Mouse (Mus musculus) G1E (cell line): ENCODE measurements around the gene Kctd3. TPM values are rescaled to one million over a fixed set of nuclear protein-coding genes. Genes with fewer than 3 reads are reported as not detected.

Source experiments
- ATAC-seq: 2 replicates; pipeline ENCODE4 v1.8.0; 2016; ENCODE audit warnings: mild to moderate bottlenecking; ENCODE audit not compliant: insufficient number of reproducible peaks, poor library complexity, low FRiP score, severe bottlenecking; ENCODE audit errors: extremely low read depth
- DNase-seq: peaks from one replicate; pipeline ENCODE4 v3.0.0; 2012; ENCODE audit warnings: low spot score
- H3K27me3 ChIP-seq: 2 replicates; pipeline ENCODE4 v1.6.1; 2012; ENCODE audit warnings: mild to moderate bottlenecking, low read length, inconsistent platforms; ENCODE audit not compliant: insufficient read depth
- H3K36me3 ChIP-seq: replicated peaks from 2 replicates; pipeline ENCODE3; 2012; ENCODE audit warnings: mild to moderate bottlenecking, inconsistent platforms
- H3K4me1 ChIP-seq: 2 replicates; pipeline ENCODE4 v1.6.1; 2012; ENCODE audit warnings: low read depth, low read length, inconsistent platforms, mixed read lengths; ENCODE audit not compliant: insufficient read depth
- H3K4me3 ChIP-seq: 2 replicates; pipeline ENCODE4 v1.5.1; 2012; ENCODE audit warnings: low read depth, mild to moderate bottlenecking, inconsistent platforms, low read length, moderate library complexity, mixed read lengths
- H3K9me3 ChIP-seq: replicated peaks from 2 replicates; pipeline ENCODE4 v1.6.1; 2012; ENCODE audit warnings: inconsistent platforms
- CTCF ChIP-seq: IDR thresholded peaks from 2 replicates; pipeline ENCODE4 v1.5.1; 2012; ENCODE audit warnings: low read depth, low read length, inconsistent platforms, mixed read lengths
- GATA1 ChIP-seq: IDR thresholded peaks from 2 replicates; pipeline ENCODE4 v1.6.1; 2012; ENCODE audit warnings: borderline replicate concordance, low read length, inconsistent platforms, mixed read lengths
- GATA2 ChIP-seq: IDR thresholded peaks from 2 replicates; pipeline ENCODE4 v1.6.1; 2012; ENCODE audit warnings: low read depth, low read length, inconsistent platforms, borderline replicate concordance
- POLR2AphosphoS5 ChIP-seq: IDR thresholded peaks from 2 replicates; pipeline ENCODE4 v1.6.1; 2012; ENCODE audit warnings: low read depth, low read length, inconsistent platforms; ENCODE audit not compliant: insufficient replicate concordance
- TAL1 ChIP-seq: conservative IDR thresholded peaks from 2 replicates; pipeline ENCODE4 v1.6.1; 2012; ENCODE audit warnings: low read depth, low read length, inconsistent platforms, mixed read lengths
- polyA plus RNA-seq: library from polyadenylated mRNA; stranded (reverse); fragments of >175 nt; gene quantifications from 2 replicates; pipeline ENCODE4 v1.2.3, GENCODE M21; 2012
- total RNA-seq, 2 experiments: library from RNA; stranded (forward) in 1 of 2; stranded (reverse) in 1 of 2; fragments of 200-1000 nt in 1 of 2; fragments of >200 nt in 1 of 2; fragmentation: Nextera tagmentation in 1 of 2; gene quantifications; 2 replicates each; pipeline ENCODE4 v1.2.3; 2014 to 2017

Kctd3 gene
- total and polyA plus RNA-seq, 3 experiments: 16.3 to 42.9 (median 25.4) TPM

DNA sequence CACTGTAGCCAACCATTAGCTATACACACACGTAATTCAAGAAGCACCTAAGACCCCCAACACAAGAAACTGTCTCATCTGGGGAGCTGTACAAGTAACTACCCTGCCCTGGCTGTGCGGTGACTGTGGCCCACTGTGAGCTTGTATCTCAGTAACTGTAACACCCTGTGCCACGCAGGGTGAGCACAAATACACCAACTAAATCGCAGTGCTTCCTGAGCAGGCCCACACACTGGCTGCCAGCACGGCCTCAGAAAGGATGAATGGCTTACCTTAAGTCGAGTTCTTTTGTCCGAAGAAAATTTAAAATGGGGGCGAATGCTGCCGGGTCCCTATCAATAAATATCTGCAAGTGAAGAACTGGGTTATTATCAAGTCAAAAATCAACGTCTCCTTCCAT lies 7.7 kb downstream of the Kctd3 start:
- Histone ChIP-seq H3K9me3 (no peaks in the 10 kb centered on the region), H3K4me1 (peaks cover 8% of the 10 kb centered on the region), H3K4me3 (no peak overlapping the region), H3K27me3 (no peaks in the 10 kb centered on the region), H3K36me3 (peaks cover 86% of the 10 kb centered on the region)
- no peak for ATAC-seq
- TF ChIP-seq GATA2 (no peak), TAL1 (no peak), CTCF (no peak), POLR2AphosphoS5 (no peak), GATA1 (no peak)
- no peak for DNase-seq

DNA sequence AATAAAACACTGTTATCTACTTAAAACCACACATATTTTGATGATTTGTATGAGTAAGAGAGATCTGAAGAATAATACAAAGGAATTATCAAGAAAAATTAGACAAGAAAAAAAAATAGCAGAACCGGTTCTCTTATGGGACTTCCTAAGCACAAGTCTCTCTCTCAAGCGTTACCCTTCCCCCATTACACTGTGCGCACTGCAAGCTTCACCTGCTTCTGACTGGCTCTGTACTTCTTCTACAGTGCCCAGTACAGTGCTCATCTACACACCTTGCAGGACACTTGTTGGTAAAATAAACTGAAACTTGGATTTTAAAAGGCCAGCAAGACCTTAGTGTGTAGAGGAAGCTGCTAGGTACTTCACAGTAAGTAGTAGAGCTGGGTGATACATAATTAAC lies 9.7 kb downstream of the Kctd3 start:
- TF ChIP-seq GATA1: no peak
- TF ChIP-seq TAL1: no peak
- no peak for TF ChIP-seq CTCF
- no peak for TF ChIP-seq GATA2
- no peak for TF ChIP-seq POLR2AphosphoS5
- H3K36me3 ChIP-seq: peaks cover 93% of the 10 kb centered on the region

DNA sequence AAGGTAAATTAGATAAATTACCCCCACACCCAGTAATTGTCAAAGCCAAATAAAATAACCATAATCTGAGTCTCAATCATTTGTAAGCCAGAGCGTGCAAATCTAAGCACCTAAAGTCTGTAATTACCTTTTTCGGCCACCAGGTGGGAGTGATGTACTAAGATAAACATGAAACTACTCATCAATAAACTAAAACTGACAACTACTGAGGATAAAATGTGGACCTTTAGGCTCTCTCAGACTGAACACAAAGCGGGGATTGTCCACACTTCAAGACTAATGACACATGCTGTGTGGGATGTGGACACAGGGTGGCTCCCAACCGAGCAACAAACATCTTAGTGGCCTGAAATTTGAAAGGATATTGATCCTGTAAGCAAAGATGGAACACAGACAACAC lies 14.4 kb downstream of the Kctd3 start:
- Histone ChIP-seq H3K27me3 (no peaks in the 10 kb centered on the region), H3K36me3 (peaks cover 92% of the 10 kb centered on the region), H3K4me3 (no peak overlapping the region), H3K4me1 (no peaks in the 10 kb centered on the region), H3K9me3 (no peaks in the 10 kb centered on the region)
- peak; percentile 65 for ATAC-seq
- peak; percentile 20 for DNase-seq
- TF ChIP-seq POLR2AphosphoS5 (no peak), TAL1 (no peak), GATA1 (no peak), CTCF (peak; percentile 34; the same call in 1 of the 2 replicates), GATA2 (no peak)

More for the DNA sequence above, 9.7 kb downstream of the Kctd3 start:
- no peak for DNase-seq
- Histone ChIP-seq H3K4me1 (no peaks in the 10 kb centered on the region; the same call in 1 of the 2 replicates), H3K4me3 (no peak overlapping the region), H3K9me3 (no peaks in the 10 kb centered on the region), H3K27me3 (no peaks in the 10 kb centered on the region)
- no peak for ATAC-seq

DNA sequence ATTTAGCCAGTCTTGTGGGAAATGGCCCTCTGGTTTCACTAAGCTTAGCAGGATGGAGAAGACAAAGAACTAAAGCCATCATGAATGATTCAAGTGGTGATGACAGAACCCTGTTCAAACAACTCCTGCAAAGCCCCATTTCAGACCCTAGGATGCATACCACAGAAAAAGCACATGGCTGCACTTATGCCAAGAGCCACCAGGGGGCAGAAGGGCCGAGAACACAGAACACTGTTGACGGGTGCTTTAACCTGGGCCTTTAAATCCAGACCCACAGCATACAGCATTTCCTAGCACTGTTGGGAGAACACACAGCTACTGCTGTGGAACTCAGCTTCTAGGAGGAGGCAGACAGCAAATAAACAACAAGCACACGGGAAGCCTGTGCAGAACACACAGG lies 27.6 kb downstream of the Kctd3 start:
- ATAC-seq: peak; percentile 80

DNA sequence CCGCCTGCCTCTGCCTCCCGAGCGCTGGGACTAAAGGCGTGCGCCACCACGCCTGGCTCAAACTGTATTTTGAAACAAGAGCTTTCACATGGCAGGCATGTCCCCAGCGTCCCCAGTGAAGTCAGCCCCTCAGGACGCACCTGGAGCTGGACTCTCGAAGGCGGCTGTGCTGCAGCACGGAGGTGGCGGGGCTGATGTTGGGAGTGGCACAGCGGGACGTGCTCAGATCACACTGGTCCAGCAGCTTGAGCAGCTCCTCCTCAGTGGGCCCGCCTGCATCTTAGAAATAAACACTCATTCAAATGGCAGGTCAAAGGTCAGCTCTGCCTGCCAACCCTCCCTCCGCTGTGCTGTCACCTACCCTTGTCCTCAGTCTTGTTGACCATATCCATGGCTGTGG lies 33.7 kb downstream of the Kctd3 start:
- no peaks in the 10 kb centered on the region for H3K27me3 ChIP-seq
- H3K9me3 ChIP-seq: no peaks in the 10 kb centered on the region
- no peak overlapping the region for H3K4me3 ChIP-seq
- ATAC-seq (no peak), DNase-seq (no peak)
- TF ChIP-seq GATA2 (no peak), GATA1 (no peak), TAL1 (no peak), POLR2AphosphoS5 (no peak), CTCF (no peak)
- H3K4me1 ChIP-seq: no peaks in the 10 kb centered on the region
- H3K36me3 ChIP-seq: peaks cover 86% of the 10 kb centered on the region

More for the DNA sequence above, 27.6 kb downstream of the Kctd3 start:
- DNase-seq: peak; percentile 32
- no peak overlapping the region for H3K4me3 ChIP-seq
- H3K36me3 ChIP-seq: peaks cover 88% of the 10 kb centered on the region
- no peaks in the 10 kb centered on the region for H3K4me1 ChIP-seq
- no peaks in the 10 kb centered on the region for H3K27me3 ChIP-seq
- no peak for TF ChIP-seq POLR2AphosphoS5
- peak; percentile 85 for TF ChIP-seq CTCF
- no peak for TF ChIP-seq GATA2
- TF ChIP-seq TAL1: no peak
- no peak for TF ChIP-seq GATA1
- H3K9me3 ChIP-seq: no peaks in the 10 kb centered on the region

DNA sequence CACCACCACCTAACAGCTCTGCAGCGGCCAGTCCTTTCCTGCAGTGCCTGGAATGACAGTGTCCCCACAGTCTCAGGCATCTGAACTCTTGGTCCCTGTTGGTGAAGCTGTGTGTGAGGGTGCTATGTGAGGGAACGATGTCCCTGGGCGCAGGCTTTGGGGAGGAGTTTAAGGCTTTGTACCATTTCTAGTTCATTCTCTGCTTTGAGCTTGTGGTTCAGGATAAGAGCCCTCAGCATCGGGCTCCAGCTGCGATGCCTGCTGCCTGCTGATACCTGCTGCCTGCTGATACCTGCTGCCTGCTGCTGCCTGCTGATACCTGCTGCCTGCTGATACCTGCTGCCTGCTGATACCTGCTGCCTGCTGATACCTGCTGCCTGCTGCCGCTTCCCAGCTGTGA lies 34.6 kb downstream of the Kctd3 start:
- no peaks in the 10 kb centered on the region for H3K9me3 ChIP-seq
- peaks cover 86% of the 10 kb centered on the region for H3K36me3 ChIP-seq
- ATAC-seq (no peak), DNase-seq (no peak)
- no peak for TF ChIP-seq GATA1
- TF ChIP-seq POLR2AphosphoS5: no peak
- no peak for TF ChIP-seq GATA2
- TF ChIP-seq CTCF: no peak
- no peak for TF ChIP-seq TAL1
- H3K4me1 ChIP-seq: no peaks in the 10 kb centered on the region
- no peak overlapping the region for H3K4me3 ChIP-seq
- H3K27me3 ChIP-seq: no peaks in the 10 kb centered on the region
